Mouse (Mus musculus): ENCODE measurements around the gene Myo1e.
"Not testable (repeated sequence)": the region's sequence is repeated elsewhere in the genome, so short reads cannot be mapped to it uniquely, and the experiment has no call there.

The Myo1e gene

DNA sequence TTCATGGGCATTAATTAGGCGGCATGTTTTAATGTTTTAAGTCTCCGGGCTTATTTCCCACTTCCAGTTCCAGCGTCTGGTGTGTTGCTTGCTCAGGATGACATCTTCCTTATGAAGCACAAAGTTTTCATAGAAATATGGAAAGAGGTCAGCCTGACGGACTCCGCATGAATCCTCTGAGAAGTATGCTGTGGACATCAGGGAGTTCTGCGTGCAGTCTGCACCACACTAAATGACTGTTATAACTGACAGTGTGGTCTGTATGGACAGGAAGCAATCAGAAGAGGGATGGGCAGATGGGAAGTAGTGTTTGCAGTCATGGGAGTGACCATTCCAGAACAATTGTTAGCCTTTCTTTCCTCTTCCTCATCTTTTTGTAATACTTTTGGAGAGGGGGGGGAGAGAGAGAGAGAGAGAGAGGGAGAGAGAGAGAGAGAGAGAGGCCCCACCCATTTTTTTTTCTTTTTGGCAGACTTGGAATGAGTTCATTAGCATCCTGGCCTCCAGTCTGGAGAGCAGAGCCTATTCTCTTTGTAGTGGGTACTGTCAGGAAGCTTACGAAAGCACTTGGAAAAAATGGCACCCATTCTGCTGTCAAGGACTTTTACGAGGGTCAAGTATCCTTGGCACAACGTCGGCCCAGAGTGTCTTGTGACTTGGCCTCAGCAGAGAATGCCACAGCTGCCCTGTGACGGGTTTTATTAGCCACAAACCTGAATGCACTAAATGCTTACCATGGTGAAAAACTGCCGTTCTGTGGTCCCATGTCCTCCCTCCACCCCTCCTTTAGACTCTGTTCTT lies 42.9 kb downstream of the Myo1e start:
- DNase-seq (ENCODE audit: extremely low spot score, low spot score), result no peak

DNA sequence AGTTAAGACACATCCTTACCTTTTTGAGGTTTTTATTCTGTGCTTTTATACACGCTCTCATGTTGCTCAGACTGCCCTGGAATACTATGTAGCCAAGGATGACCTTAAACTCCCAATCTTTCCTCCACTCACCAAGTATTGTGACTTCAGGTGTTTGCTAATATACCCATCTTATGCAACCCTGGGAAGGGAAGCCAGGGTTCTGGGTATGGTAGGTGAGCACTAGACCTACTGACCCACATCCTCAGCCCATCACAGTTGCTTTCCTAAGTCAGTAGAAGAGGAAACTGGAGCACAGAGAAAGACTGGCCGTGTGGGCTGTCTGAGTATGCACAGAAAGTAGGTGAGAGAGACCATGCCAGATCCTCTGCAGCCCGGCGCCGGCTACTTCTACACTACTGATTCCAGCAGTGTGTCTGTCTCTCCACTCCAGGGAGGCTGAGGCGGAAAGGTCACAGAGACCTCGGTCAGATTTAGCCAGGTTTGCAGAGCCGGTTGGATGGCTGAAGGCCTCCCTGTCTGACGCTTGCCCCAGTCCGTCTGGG lies 44.4 kb downstream of the Myo1e start:
- DNase-seq (ENCODE audit: extremely low spot score, low spot score), result no peak

DNA sequence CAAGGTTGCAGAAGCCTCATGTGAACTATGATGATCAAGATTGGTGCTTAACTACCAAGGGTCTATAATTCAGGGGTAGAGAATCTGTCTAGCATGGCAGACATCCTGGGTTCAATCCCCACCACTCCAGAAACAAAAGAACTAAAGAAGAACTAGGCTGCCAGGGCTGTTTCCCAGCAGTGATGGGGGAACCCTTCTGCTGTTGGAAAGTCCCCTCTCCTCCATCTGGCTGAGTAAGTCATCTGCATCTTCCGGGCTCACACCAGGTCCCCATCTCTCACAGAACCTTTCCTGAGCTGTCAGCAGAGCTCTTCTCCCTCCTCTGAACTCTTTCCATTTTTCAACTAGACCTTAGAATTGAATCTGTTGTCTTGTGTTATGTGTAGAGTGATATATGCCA lies 45.9 kb downstream of the Myo1e start:
- DNase-seq (ENCODE audit: extremely low spot score, low spot score), result no peak

DNA sequence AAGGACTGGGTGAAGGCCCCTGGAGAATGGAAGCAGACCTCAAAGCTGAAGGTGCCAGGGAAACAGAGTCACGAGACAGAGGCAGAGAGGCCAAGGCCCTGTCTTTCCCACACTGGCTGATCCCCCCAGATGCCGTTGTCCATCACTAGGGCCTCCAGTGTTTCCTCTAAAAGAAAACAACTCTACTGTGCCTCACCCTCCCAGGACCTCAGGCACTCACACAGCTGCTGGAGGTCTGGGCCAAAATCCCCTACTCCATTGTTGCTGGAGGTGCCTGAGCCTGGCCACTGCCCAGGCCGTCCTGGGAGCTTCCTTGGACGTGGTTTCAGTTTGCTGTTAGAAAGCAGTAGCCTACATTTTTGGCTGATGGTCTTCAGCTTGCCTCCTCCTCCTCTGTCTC lies 47.9 kb downstream of the Myo1e start:
- no peak for DNase-seq (ENCODE audit: extremely low spot score, low spot score)

DNA sequence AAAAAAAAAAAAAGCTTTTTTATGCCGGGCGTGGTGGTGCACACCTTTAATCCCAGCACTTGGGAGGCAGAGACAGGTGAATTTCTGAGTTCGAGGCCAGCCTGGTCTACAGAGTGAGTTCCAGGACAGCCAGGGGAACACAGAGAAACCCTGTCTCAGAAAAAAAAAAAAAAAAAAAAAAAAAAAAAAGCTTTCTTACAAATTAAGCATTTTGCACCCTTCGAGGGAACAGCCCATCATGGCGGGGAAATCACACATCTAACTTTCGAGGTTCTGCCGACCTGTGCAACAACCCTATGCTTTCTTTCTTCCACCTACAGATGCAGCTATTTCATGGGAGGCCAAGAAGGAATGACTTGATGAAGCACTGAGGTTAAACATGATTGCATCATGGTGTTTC lies 48.9 kb downstream of the Myo1e start:
- not testable (repeated sequence) for DNase-seq (ENCODE audit: extremely low spot score, low spot score)

DNA sequence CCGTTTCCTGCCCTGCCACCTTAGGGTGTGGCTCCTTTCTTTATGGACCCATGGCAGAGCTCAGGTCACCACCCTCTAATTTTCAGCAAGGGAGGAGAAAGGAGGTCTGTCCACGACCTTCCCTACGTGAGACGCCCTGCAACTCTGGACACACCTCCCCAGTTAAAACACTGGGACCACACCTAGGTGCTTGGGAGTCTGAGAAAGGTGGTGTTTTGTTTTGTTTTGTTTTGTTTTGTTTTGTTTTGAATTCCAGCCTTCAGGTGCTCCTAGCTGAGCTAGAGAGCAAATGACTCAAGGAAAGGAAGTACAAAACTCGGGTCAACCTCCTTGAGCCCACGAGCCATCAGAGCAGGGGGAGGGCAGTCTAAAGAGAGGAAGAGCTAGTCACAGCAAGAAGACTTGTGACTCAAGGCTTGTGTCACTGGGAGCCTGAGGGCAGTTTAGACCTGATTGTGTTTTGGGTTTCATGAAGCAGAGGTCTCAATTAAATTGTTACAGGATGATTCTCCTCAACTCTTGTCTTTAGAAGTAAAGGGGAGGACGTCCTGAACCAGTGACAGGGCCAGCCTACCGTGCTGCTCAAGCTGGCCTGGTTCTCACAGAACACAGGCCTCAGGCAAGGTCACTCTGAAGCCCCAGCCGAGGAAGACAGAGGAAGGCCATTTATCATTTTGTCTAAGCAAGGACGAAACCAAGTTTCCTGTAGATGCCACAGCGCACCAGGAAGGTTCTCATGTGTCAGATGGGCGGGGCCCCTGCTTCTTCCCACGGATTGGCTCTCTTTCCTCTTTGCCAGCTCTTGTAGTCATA lies 50.3 kb downstream of the Myo1e start:
- peak; percentile 74 for DNase-seq (ENCODE audit: extremely low spot score, low spot score)

DNA sequence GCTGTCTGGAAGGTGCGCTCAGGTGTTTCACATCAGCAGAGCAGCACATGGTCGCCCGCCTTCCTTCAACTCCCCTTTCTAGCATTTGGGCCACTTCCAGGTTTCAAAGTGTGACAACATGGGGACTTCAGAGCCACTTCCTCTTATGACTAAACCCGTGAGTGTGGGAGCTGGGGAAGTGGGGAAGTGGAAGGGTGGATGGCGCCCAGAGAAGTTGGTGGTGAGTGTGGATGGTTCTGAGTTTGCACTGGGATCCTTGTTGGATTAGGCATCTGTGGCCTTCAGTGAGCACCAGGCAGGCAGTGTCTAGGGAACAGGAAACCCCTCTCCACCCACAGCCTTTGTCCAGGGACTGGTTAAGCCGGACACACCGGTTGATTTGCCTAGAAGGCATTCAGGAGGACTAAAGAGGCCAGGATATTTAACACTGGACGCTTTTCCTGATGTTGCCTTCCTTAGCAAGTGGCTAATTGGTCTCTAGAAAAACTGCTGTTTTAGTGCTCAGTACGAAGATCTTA lies 53.2 kb downstream of the Myo1e start:
- no peak for DNase-seq (ENCODE audit: extremely low spot score, low spot score)

DNA sequence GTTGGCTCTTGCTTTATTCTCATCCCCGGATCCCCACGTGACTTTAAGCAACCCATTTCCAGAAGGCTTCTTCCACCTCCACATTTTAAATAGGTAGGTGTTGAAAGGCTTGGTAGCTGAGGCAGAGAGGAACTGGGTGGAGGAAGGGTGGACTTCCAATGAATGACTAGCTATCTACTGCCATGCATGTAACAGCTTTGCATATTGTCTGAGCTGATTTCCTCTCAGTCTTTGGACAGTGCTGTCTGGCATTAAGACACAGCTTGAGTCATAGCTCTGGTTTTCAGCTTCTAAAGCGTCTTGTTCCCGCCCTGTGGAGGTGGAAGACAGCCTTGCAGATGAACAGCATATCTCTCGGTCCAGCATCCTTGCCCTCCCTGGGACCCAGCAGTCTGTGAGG lies 54.5 kb downstream of the Myo1e start:
- DNase-seq (ENCODE audit: extremely low spot score, low spot score), result no peak

DNA sequence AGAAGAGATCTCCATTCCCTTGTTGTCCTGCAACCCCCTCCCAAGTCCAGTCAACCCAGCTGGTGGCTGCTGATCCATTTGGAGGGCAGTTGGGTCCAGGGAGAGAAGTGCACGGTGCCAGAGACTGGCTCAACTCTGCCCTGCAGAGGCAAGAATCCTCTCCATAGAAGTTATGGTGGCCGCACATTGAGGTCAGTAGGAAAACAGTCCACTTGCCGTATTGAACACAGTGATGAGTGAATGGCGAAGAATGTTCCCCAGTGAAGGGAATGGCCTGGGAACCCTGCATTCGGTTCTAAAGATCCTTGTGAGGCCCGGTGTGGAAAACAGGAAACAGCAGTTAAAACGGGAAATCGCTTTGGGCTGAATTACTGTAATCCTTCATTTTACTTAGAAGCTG lies 56.0 kb downstream of the Myo1e start:
- DNase-seq (ENCODE audit: extremely low spot score, low spot score), result no peak

DNA sequence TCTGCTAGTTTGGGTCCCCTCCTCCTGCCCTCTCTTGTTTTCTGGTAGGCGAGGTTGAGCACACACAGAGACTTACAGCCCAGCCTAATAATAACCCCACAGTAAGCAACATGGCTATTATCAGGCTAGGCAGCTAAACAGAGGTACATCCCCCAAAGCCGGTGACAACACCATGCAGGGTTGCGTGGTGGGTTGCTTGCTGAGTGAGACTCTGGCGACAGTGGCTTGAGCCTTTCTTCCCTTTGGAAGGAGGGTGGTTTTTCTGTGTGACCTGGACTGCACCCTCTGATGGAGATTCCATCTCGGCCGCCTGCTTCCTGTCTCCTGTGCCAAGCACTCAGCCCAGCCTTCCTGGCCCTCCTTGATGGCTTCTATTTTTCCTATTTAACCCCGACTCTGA lies 56.6 kb downstream of the Myo1e start:
- no peak for DNase-seq (ENCODE audit: extremely low spot score, low spot score)

DNA sequence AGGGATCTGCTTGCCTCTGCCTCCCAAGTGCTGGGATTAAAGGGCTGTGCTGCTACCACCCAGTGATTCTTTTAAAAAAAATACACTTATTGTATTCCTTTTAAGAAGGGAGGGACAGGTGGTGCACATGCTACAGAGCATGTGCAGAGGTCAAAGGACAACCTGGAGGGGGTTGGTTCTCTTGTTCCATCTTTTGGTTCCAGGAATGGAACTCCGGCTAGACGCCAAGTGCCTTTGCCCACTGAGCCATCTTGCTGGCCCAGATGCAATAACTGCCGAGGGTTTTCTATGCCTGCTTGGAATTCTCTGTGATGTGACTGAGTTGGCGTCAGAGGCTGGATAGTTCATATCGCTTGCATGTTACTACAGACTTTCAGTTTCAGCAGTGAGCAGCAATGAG lies 58.4 kb downstream of the Myo1e start:
- DNase-seq (ENCODE audit: extremely low spot score, low spot score), result no peak

DNA sequence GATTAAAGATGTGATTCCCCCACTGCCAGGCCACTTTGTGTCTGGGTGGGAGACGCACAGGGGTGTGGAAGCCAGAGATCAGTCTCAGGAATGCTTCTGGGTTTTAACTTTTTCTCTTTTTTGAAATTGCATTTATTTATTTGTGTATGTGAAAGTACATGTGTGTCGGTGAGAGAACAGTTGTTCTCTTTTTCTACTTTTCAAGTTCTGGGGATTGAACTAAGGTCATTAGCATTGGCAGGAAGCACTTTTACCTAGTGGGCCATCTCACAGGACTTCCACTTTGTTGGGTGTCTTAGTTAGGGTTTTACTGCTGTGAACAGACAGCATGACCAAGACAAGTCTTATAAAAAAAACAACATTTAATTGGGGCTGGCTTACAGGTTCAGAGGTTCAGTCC lies 59.0 kb downstream of the Myo1e start:
- DNase-seq (ENCODE audit: extremely low spot score, low spot score), result no peak

DNA sequence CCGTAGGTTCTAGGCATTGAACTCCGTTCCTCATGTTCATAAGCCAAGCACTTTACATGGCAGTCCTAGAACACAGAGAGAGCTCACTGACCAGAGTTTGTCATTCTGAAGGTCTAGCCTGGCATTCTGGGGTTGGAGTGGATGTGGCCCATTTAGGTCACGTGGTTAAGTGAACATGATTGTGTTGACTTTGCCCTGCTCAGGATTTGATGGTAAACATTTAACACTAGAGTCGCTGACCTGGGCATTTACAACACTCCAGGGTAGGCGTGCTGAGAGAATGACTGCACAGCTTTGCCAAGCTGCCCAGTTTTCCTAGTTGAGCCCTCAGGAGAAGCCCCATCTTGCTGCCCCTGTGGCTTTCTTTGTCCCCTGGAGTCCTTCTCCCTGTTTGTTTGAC lies 60.0 kb downstream of the Myo1e start:
- DNase-seq (ENCODE audit: extremely low spot score, low spot score), result no peak

DNA sequence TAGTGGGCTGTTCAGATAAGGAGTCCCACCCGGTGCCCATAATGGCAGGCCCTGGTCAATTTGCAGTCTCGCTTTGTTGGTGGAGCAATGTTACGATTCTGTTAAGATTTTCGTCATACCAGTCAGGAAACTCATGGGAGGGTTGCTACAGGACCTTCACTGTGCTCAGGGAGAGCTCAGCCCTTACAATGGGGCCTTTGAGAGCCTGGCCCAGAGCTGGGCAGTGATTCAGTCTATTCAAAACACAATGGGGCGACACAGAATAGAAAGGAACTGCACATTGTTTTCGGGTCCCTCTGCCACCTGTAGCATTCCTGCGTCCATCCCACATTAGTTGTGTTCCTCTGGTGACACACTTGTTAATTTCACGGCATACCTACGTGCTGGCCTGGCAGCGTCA lies 62.2 kb downstream of the Myo1e start:
- no peak for DNase-seq (ENCODE audit: extremely low spot score, low spot score)

DNA sequence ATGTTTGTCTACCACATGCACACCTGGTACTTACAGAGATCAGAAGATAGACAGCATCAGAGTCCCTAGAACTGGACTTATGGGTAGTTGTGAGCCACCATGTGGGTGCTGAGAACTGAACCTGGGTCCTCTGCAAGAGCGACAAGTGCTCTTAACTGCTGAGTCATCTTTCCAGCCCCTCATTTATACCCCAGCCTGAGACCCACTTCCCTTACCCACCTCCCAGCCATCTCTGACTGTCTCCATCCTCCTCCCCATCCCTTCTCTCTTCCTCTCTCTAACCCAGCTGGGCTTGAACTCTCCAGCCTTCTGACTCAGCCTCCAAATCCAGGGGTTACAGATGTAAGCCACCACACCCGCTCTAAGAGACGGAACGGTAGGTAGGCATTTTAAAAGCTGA lies 63.3 kb downstream of the Myo1e start:
- DNase-seq (ENCODE audit: extremely low spot score, low spot score), result no peak

DNA sequence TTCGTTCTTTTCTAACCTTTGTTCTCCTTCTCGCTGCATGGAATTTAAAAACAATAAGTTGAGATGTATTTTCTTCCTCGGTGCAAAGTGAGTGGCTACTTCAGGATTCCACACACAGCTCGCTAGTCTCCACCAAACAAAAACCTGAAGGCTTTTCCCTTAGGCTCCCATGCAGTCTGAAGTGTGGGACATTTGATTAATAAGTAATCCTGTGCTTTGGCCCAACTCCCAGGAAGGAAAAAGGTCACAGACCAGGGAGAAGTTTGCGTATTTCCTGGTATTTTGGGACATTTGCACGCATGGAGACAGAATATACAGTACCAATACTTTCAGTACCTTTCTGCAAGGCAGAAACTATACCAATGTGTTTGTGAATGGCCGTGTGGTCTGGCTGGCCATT lies 64.0 kb downstream of the Myo1e start:
- DNase-seq (ENCODE audit: extremely low spot score, low spot score), result no peak

DNA sequence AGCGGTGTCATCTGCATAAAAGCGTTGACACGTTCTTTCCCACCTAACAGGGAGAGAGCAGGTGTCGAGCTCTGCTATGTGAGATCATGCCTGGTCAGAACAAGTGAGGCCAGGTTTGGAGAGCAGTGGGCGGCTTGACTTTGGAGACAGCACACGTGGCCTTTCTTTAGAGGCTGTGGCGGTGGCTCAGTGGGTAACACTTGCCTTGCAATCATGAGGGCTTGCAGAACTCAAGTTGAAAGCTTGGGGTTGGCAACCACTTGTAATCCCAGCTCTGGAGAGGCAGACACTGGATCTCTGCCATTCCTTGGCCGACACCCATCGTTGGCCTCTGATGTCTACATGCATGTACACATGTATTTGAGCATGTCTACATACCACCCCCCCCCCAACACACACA lies 64.5 kb downstream of the Myo1e start:
- no peak for DNase-seq (ENCODE audit: extremely low spot score, low spot score)

DNA sequence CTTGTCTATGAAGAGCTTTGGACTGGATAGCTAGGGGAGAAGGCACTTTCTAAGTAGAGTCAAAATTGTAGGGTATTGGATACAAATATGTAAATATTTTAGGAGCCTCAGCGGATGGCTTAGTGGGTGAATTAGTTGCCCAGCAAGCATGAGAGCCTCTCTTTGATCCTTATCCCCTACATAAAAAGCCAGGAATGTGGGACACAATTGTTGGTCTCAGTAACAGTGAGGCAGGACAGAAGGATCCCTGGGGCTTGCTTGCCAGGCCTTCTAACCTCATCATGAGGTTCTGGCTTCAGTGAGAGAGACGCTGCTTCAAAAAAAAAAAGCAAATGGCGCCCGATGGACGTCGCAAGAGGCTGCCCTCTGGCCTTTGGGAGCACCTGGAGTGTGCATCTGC lies 66.9 kb downstream of the Myo1e start:
- no peak for DNase-seq (ENCODE audit: extremely low spot score, low spot score)

DNA sequence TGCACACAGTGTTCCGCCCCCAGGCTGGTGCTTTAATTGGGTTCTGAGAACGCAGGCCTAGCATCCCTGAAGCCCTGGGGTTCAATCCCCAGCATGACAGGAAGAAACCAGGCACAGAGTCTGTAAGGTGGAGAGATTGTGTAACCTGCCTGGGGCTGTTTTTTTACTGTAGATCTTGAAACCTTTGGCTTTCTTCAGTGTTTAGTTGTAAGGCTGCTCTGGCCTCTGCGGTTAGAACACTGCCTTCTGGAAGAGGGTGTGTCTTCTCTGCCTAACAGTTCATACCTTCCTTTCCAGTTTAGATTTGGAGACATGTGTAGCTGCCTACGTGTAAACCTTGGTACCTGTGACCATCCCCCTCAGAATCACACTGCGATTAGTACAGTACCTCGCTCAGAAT lies 67.3 kb downstream of the Myo1e start:
- DNase-seq (ENCODE audit: extremely low spot score, low spot score), result no peak

DNA sequence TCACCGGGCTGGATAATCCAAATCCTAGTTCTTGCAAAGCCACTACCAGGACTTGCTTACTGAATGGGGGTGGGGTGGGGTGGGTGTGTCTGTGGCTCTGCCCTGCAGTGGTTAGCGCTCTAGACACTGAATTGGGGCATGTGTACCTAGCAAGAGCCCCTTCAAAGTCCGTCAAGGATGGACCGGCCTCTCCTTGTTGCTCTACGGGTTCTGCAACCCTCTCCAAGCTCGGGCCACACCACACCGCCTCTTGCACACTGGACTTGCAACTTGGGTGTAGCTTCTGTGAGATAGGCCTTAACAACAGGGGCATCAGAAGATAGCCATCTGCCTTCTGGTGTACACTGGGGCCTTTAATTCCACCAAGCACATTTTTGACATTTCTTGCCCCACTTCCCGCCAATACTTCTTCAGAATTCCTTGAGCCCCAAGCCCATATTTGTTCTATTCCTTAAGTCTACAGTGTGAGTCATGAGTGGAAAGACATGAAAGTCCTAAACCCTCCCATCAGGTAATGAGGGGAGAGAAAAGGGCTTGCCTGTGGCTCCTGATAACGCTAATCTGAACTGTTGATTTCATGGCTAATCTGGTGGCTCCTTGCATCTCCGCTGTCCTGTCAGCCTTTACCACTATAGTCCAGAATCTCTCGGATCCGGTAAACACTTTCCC lies 67.9 kb downstream of the Myo1e start:
- no peak for DNase-seq (ENCODE audit: extremely low spot score, low spot score)

DNA sequence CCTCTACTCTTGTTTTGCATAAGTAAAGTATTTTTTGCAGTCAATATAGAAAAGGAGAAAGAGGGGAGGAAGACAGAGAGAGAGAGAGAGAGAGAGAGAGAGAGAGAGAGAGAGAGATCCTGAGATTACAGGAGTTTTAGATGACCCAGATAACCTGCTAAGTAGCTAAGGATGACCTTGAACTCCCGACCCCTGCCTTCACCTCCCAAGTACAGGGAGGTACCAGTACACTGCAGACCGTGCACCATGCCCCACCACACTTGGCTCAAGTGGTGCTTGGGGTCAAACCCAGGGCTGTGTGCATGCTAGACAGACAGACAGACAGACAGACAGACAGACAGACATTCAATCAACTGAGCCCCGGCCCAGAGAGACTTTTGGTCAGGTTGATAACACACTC lies 69.9 kb downstream of the Myo1e start:
- no peak for DNase-seq (ENCODE audit: extremely low spot score, low spot score)

DNA sequence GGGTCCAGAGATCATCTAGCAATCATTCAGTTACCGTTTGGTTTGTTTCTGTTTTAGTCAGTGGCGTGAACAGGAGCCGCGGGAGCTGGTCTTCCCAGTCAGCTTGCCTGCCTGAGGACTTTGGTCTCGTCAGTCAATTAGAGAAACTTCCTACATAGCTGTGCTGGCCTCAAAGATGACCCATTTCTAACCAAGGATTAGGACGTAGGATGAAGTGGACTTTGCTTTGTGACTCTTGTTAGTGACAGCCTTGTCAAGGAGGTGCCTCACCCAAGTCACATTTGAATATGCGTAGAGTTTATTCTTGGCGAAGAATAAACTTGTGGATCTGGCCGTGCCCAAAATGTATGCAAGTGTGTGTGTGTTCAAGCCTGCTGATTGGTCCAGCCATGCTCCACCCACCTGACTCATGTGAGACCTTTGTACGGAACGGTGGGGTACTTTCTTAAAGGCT lies 70.4 kb downstream of the Myo1e start:
- DNase-seq (ENCODE audit: extremely low spot score, low spot score), result no peak

Data from neural tube, embryonic 10.5 days (tissue).